Mouse (Mus musculus): ENCODE results near the gene Dtd1.

- TF ChIP-seq POLR2A (IDR thresholded peaks at IDR 0.05; ENCODE audit: borderline replicate concordance, extremely low read depth, insufficient read depth, insufficient read length, poor library complexity, severe bottlenecking): no peak
- no peak for TF ChIP-seq CTCF (IDR thresholded peaks at IDR 0.05; ENCODE audit: borderline replicate concordance, extremely low read depth, insufficient read depth, insufficient read length)
Observed at GRCm38 (mm10) chr2:144740577-144740997, 140.9 kb downstream of the Dtd1 start.
